Mouse (Mus musculus): ENCODE data around the gene Zfp146. TPM values are rescaled to one million over a fixed set of nuclear protein-coding genes. Genes with fewer than 3 reads are reported as not detected.

The Zfp146 gene
- 50.5 TPM for total RNA-seq (2023)

DNA sequence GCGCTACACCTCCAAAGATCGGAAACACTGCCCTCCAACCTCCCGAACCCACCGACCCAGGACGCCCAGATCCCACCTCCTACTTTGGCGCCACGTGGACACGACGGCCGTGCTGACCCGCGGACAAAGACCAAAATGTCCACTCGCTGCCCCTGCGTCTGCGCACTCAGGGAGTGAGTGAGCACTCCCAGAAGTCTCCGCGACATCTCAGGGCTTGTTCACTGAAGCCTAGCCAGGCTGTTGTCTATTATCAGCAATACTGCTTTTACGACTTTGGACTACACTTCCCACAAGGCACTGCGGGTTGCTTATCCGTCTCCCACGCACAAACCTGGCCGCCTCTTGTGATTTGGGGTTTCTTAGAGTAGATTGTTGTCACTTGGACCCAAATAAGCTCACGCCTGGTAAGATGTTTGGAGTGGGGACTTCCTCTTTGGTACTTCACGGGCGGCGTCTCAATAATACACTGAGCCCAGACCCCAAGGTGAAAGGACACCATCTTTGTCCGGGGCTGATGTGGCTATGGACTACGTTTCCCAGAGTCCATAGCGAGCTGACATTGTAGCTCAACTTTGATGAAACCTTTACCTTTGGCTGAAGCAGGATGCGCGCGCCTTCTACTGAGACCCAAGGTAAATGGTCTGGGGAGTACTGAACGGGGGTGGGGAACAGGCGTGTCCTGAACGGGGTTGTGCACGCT, at the start of gene Zfp146:
TSS of gene Zfp146 (minus strand) at position 168 of the 700 bp plus-strand sequence.

GRCm38 (mm10) chr7:30198481-30198971, 29.0 kb upstream of the Zfp146 start, which contains the start of gene Capns1:
Gene Capns1, minus strand, starts transcription at chr7:30198811.

GRCm38 (mm10) chr7:30183879-30184289, 14.3 kb upstream of the Zfp146 start, which contains the start of gene Cox7a1:
Gene Cox7a1, plus strand, starts transcription at chr7:30184144.

GRCm38 (mm10) chr7:30121308-30122187, 48.0 kb downstream of the Zfp146 start, which contains the start of gene Zfp382:
Gene Zfp382, plus strand, starts transcription at chr7:30121942.

Other genes with a start within 250 kb of the Zfp146 start
- 10.7 TPM for gene Zfp74, start 215.7 kb downstream of the Zfp146 start, total RNA-seq (2023)
- 21.7 TPM for gene Zfp568, start 185.8 kb downstream of the Zfp146 start, total RNA-seq (2023)
- 7.3 TPM for gene Zfp14, start 118.4 kb downstream of the Zfp146 start, total RNA-seq (2023)
- 3.9 TPM for gene Zfp82, start 96.8 kb downstream of the Zfp146 start, total RNA-seq (2023)
- 3.0 TPM for gene Gm26920, start 79.3 kb downstream of the Zfp146 start, total RNA-seq (2023)
- 7.2 TPM for gene Zfp566, start 79.2 kb downstream of the Zfp146 start, total RNA-seq (2023)
- 38.4 TPM for gene Zfp260, start 75.0 kb downstream of the Zfp146 start, total RNA-seq (2023)
- gene Zfp382, start 47.8 kb downstream of the Zfp146 start, total RNA-seq (2023), result 10.4 TPM
- not detected for gene Cox7a1, start 14.4 kb upstream of the Zfp146 start, total RNA-seq (2023)
- 145 TPM for gene Capns1, start 29.1 kb upstream of the Zfp146 start, total RNA-seq (2023)
- 25.1 TPM for gene Polr2i, start 62.2 kb upstream of the Zfp146 start, total RNA-seq (2023)
- 15.5 TPM for gene Tbcb, start 62.5 kb upstream of the Zfp146 start, total RNA-seq (2023)
- gene Ovol3, start 66.0 kb upstream of the Zfp146 start, total RNA-seq (2023), result not detected
- 1.6 TPM for gene Thap8, start 110.3 kb upstream of the Zfp146 start, total RNA-seq (2023)
- 6.8 TPM for gene Wdr62, start 110.7 kb upstream of the Zfp146 start, total RNA-seq (2023)
- 0.38 TPM for gene Clip3, start 122.0 kb upstream of the Zfp146 start, total RNA-seq (2023)
- 54.2 TPM for gene Alkbh6, start 139.0 kb upstream of the Zfp146 start, total RNA-seq (2023)
- 5.9 TPM for gene Syne4, start 145.1 kb upstream of the Zfp146 start, total RNA-seq (2023)
- 9.7 TPM for gene E130208F15Rik, start 152.0 kb upstream of the Zfp146 start, total RNA-seq (2023)
- gene Sdhaf1, start 154.1 kb upstream of the Zfp146 start, total RNA-seq (2023), result 14.8 TPM
- gene Lrfn3, start 193.0 kb upstream of the Zfp146 start, total RNA-seq (2023), result not detected
- gene Tyrobp, start 244.0 kb upstream of the Zfp146 start, total RNA-seq (2023), result 23.3 TPM

Data from CD4-positive naive resting alpha-beta T cell, adult 57 days (primary cell).